12 mouse cellular contexts compared by ENCODE assay signal in genomic region chr13:37561437-37561836, GRCm38 (mm10).
DNase-seq lines count a peak whose midpoint lies in the region; ATAC-seq and TF ChIP-seq lines count a peak whose summit lies in the region.
"Had no signal": no experiment of that assay in that cellular context is flagged by ENCODE, and none has a peak within 500 bp of the region (broad histone marks: within the 10 kb centered on the region; RNA-seq: fewer than 3 reads in every experiment).

No protein-coding gene starts in this region.

- H3K36me3 ChIP-seq in forebrain, embryonic 10.5 days (replicated peaks), result no peaks in the 10 kb centered on the region
- H3K36me3 ChIP-seq in forebrain, embryonic 11.5 days (ENCODE audit: control insufficient read depth, insufficient read depth, low read length), result no peaks in the 10 kb centered on the region
- no peaks in the 10 kb centered on the region for H3K36me3 ChIP-seq in hindbrain, embryonic 15.5 days
- no peaks in the 10 kb centered on the region for H3K36me3 ChIP-seq in hindbrain, postnatal 0 days (ENCODE audit: insufficient read depth, low read length)

- 0 out of 2 replicates have a peak, but pooled peaks cover 8% of the 10 kb centered on the region for H3K27me3 ChIP-seq in forebrain, embryonic 10.5 days (ENCODE audit: poor library complexity, severe bottlenecking)
- H3K27me3 ChIP-seq in forebrain, embryonic 11.5 days (ENCODE audit: control insufficient read depth, insufficient read depth, low read length), result no peaks in the 10 kb centered on the region
- H3K27me3 ChIP-seq in hindbrain, embryonic 15.5 days, result no peaks in the 10 kb centered on the region
- no peaks in the 10 kb centered on the region for H3K27me3 ChIP-seq in hindbrain, postnatal 0 days (ENCODE audit: insufficient read depth, low read length)

- no peak overlapping the region for H3K4me3 ChIP-seq in forebrain, embryonic 10.5 days
- no peak overlapping the region for H3K4me3 ChIP-seq in forebrain, embryonic 11.5 days (ENCODE audit: low read depth, low read length)
- no peak overlapping the region for H3K4me3 ChIP-seq in hindbrain, embryonic 15.5 days
- no peak overlapping the region for H3K4me3 ChIP-seq in hindbrain, postnatal 0 days (ENCODE audit: low read length)

- H3K4me1 ChIP-seq in forebrain, embryonic 10.5 days, result peaks cover 34% of the 10 kb centered on the region
- no peaks in the 10 kb centered on the region; the same call in 1 of the 2 replicates for H3K4me1 ChIP-seq in forebrain, embryonic 11.5 days (replicated peaks; ENCODE audit: control insufficient read depth, insufficient read depth, low read length)
- no peaks in the 10 kb centered on the region for H3K4me1 ChIP-seq in hindbrain, embryonic 15.5 days (replicated peaks)
- peaks cover 6% of the 10 kb centered on the region for H3K4me1 ChIP-seq in hindbrain, postnatal 0 days (ENCODE audit: insufficient read depth, low read length)

- H3K9ac ChIP-seq in forebrain, embryonic 11.5 days (ENCODE audit: low read length), result no peak overlapping the region
- H3K9ac ChIP-seq in hindbrain, embryonic 15.5 days, result no peak overlapping the region
- H3K9ac ChIP-seq in hindbrain, postnatal 0 days (replicated peaks; ENCODE audit: low read length), result no peak overlapping the region
- H3K9ac ChIP-seq: liver, postnatal 0 days had no signal

- H3K9me3 ChIP-seq in forebrain, embryonic 10.5 days, result no peaks in the 10 kb centered on the region
- H3K9me3 ChIP-seq in forebrain, embryonic 11.5 days (ENCODE audit: control insufficient read depth, low read length), result no peaks in the 10 kb centered on the region
- H3K9me3 ChIP-seq in hindbrain, embryonic 15.5 days, result no peaks in the 10 kb centered on the region
- H3K9me3 ChIP-seq in hindbrain, postnatal 0 days (ENCODE audit: low read length), result no peaks in the 10 kb centered on the region

- H3K4me2 ChIP-seq in forebrain, embryonic 11.5 days (ENCODE audit: low read depth, low read length, severe bottlenecking), result no peak overlapping the region
- no peak overlapping the region for H3K4me2 ChIP-seq in hindbrain, embryonic 15.5 days
- no peak overlapping the region for H3K4me2 ChIP-seq in hindbrain, postnatal 0 days (ENCODE audit: low read depth, low read length)

- ATAC-seq in forebrain, embryonic 11.5 days (replicated peaks; ENCODE audit: low FRiP score), result no peak
- ATAC-seq in hindbrain, embryonic 15.5 days (ENCODE audit: low FRiP score, low read depth), result peak; percentile 16; the same call in 1 of the 2 replicates
- no peak for ATAC-seq in hindbrain, postnatal 0 days

- 67% methylated on average over 2 of the region's 2 CpGs for WGBS in forebrain, embryonic 10.5 days
- whole genome bisulfite sequencing in forebrain, embryonic 11.5 days, result 57% methylated on average over 2 of the region's 2 CpGs
- 60% methylated on average over 2 of the region's 2 CpGs for WGBS in hindbrain, embryonic 15.5 days
- 56% methylated on average over 2 of the region's 2 CpGs for WGBS in hindbrain, postnatal 0 days

- peak overlapping the region; percentile 31 for H3K27ac ChIP-seq in forebrain, embryonic 10.5 days
- no peak overlapping the region for H3K27ac ChIP-seq in forebrain, embryonic 11.5 days (ENCODE audit: low read depth, low read length)
- H3K27ac ChIP-seq in hindbrain, embryonic 15.5 days (replicated peaks), result no peak overlapping the region
- H3K27ac ChIP-seq in hindbrain, postnatal 0 days, result no peak overlapping the region

- no peak; the same call in 1 of the 2 replicates for TF ChIP-seq CTCF in hindbrain, postnatal 0 days (IDR thresholded peaks at IDR 0.05; ENCODE audit: low read depth)

- DNase-seq in forebrain, embryonic 10.5 days (ENCODE audit: extremely low spot score, low spot score), result no peak
- no peak for DNase-seq in forebrain, embryonic 11.5 days (ENCODE audit: low spot score)
- DNase-seq in hindbrain, postnatal 0 days (ENCODE audit: low spot score), result no peak
- DNase-seq in urinary bladder, postnatal 14 days (ENCODE audit: low spot score), result peak; percentile 20
- DNase-seq in urinary bladder, postnatal 25 days (ENCODE audit: low spot score), result no peak
- DNase-seq in retina, embryonic 14.5 days (ENCODE audit: low spot score), result no peak
- no peak for DNase-seq in layer of hippocampus, postnatal 10 days (ENCODE audit: low spot score in 2 of 2)
- DNase-seq: cerebellum, adult 9-11 months; kidney, adult 11 months; liver, postnatal 0 days; midbrain, embryonic 14.5 days had no signal
